Mouse (Mus musculus): Measurements from ENCODE around the gene Srpk2. TPM values are rescaled to one million over a fixed set of nuclear protein-coding genes. Genes with fewer than 3 reads are reported as not detected.

Gene Srpk2
- total and polyA plus RNA-seq, 2 experiments, result 2.9 to 14.5 TPM

- no peaks in the 10 kb centered on the region for H3K4me1 ChIP-seq (ENCODE audit: control insufficient read depth, insufficient read depth, low read length)
- H3K36me3 ChIP-seq (ENCODE audit: control insufficient read depth, insufficient read depth, low read length), result no peaks in the 10 kb centered on the region
- TF ChIP-seq POLR2A (IDR thresholded peaks at IDR 0.05; ENCODE audit: extremely low read depth, insufficient read depth, low read length) (no peak), CTCF (IDR thresholded peaks at IDR 0.05; ENCODE audit: low read depth, low read length) (no peak)
- no peaks in the 10 kb centered on the region for H3K79me2 ChIP-seq (ENCODE audit: control insufficient read depth, insufficient read depth, low read length)
- H3K27ac ChIP-seq (replicated peaks; ENCODE audit: insufficient read depth, low read depth, low read length), result no peak overlapping the region
- H3K27me3 ChIP-seq (ENCODE audit: control insufficient read depth, insufficient read depth, low read length), result no peaks in the 10 kb centered on the region
- no peak for DNase-seq (ENCODE audit: extremely low read depth, low read depth, low spot score)
- H3K9ac ChIP-seq (ENCODE audit: low read depth, low read length), result no peak overlapping the region
- no peak overlapping the region for H3K4me3 ChIP-seq (ENCODE audit: insufficient read depth, low read depth, low read length)
- 92% methylated on average over 5 of the region's 5 CpGs for WGBS
These were observed 26.4 kb downstream of the Srpk2 start for GRCm38 (mm10) chr5:23658017-23658416.

GRCm38 (mm10) chr5:23656590-23656989 is 27.8 kb downstream of the Srpk2 start:
- Histone ChIP-seq H3K36me3 (ENCODE audit: control insufficient read depth, insufficient read depth, low read length) (no peaks in the 10 kb centered on the region), H3K9ac (ENCODE audit: low read depth, low read length) (no peak overlapping the region), H3K27ac (replicated peaks; ENCODE audit: insufficient read depth, low read depth, low read length) (no peak overlapping the region), H3K27me3 (ENCODE audit: control insufficient read depth, insufficient read depth, low read length) (no peaks in the 10 kb centered on the region), H3K4me3 (ENCODE audit: insufficient read depth, low read depth, low read length) (no peak overlapping the region), H3K4me1 (ENCODE audit: control insufficient read depth, insufficient read depth, low read length) (no peaks in the 10 kb centered on the region), H3K79me2 (ENCODE audit: control insufficient read depth, insufficient read depth, low read length) (no peaks in the 10 kb centered on the region)
- WGBS, result 85% methylated on average over 4 of the region's 4 CpGs
- TF ChIP-seq CTCF (IDR thresholded peaks at IDR 0.05; ENCODE audit: low read depth, low read length) (no peak), POLR2A (IDR thresholded peaks at IDR 0.05; ENCODE audit: extremely low read depth, insufficient read depth, low read length) (no peak)
- DNase-seq (ENCODE audit: extremely low read depth, low read depth, low spot score), result peak; percentile 7

GRCm38 (mm10) chr5:23655030-23655429 is 29.4 kb downstream of the Srpk2 start:
- TF ChIP-seq POLR2A (IDR thresholded peaks at IDR 0.05; ENCODE audit: extremely low read depth, insufficient read depth, low read length), result no peak
- no peak for TF ChIP-seq CTCF (IDR thresholded peaks at IDR 0.05; ENCODE audit: low read depth, low read length)
- H3K79me2 ChIP-seq (ENCODE audit: control insufficient read depth, insufficient read depth, low read length), result no peaks in the 10 kb centered on the region
- H3K4me3 ChIP-seq (ENCODE audit: insufficient read depth, low read depth, low read length), result no peak overlapping the region
- WGBS, result 88% methylated on average over 1 of the region's 1 CpGs
- H3K27ac ChIP-seq (replicated peaks; ENCODE audit: insufficient read depth, low read depth, low read length), result no peak overlapping the region
- no peaks in the 10 kb centered on the region for H3K36me3 ChIP-seq (ENCODE audit: control insufficient read depth, insufficient read depth, low read length)
- DNase-seq (ENCODE audit: extremely low read depth, low read depth, low spot score), result no peak
- no peaks in the 10 kb centered on the region for H3K27me3 ChIP-seq (ENCODE audit: control insufficient read depth, insufficient read depth, low read length)
- no peaks in the 10 kb centered on the region for H3K4me1 ChIP-seq (ENCODE audit: control insufficient read depth, insufficient read depth, low read length)
- H3K9ac ChIP-seq (ENCODE audit: low read depth, low read length), result no peak overlapping the region

GRCm38 (mm10) chr5:23652326-23652725 is 32.1 kb downstream of the Srpk2 start:
- Histone ChIP-seq H3K36me3 (ENCODE audit: control insufficient read depth, insufficient read depth, low read length) (no peaks in the 10 kb centered on the region), H3K4me3 (ENCODE audit: insufficient read depth, low read depth, low read length) (no peak overlapping the region), H3K4me1 (ENCODE audit: control insufficient read depth, insufficient read depth, low read length) (no peaks in the 10 kb centered on the region), H3K27me3 (ENCODE audit: control insufficient read depth, insufficient read depth, low read length) (no peaks in the 10 kb centered on the region), H3K27ac (replicated peaks; ENCODE audit: insufficient read depth, low read depth, low read length) (no peak overlapping the region), H3K79me2 (ENCODE audit: control insufficient read depth, insufficient read depth, low read length) (no peaks in the 10 kb centered on the region), H3K9ac (ENCODE audit: low read depth, low read length) (no peak overlapping the region)
- TF ChIP-seq POLR2A (IDR thresholded peaks at IDR 0.05; ENCODE audit: extremely low read depth, insufficient read depth, low read length) (no peak), CTCF (IDR thresholded peaks at IDR 0.05; ENCODE audit: low read depth, low read length) (no peak)
- no peak for DNase-seq (ENCODE audit: extremely low read depth, low read depth, low spot score)
- 82% methylated on average over 7 of the region's 7 CpGs for WGBS

GRCm38 (mm10) chr5:23651786-23652185 is 32.6 kb downstream of the Srpk2 start:
- WGBS, result 92% methylated on average over 3 of the region's 3 CpGs
- H3K36me3 ChIP-seq (ENCODE audit: control insufficient read depth, insufficient read depth, low read length), result no peaks in the 10 kb centered on the region
- no peaks in the 10 kb centered on the region for H3K27me3 ChIP-seq (ENCODE audit: control insufficient read depth, insufficient read depth, low read length)
- no peak for TF ChIP-seq CTCF (IDR thresholded peaks at IDR 0.05; ENCODE audit: low read depth, low read length)
- no peak for TF ChIP-seq POLR2A (IDR thresholded peaks at IDR 0.05; ENCODE audit: extremely low read depth, insufficient read depth, low read length)
- no peak overlapping the region for H3K4me3 ChIP-seq (ENCODE audit: insufficient read depth, low read depth, low read length)
- no peak overlapping the region for H3K9ac ChIP-seq (ENCODE audit: low read depth, low read length)
- no peak overlapping the region for H3K27ac ChIP-seq (replicated peaks; ENCODE audit: insufficient read depth, low read depth, low read length)
- no peaks in the 10 kb centered on the region for H3K79me2 ChIP-seq (ENCODE audit: control insufficient read depth, insufficient read depth, low read length)
- H3K4me1 ChIP-seq (ENCODE audit: control insufficient read depth, insufficient read depth, low read length), result no peaks in the 10 kb centered on the region
- DNase-seq (ENCODE audit: extremely low read depth, low read depth, low spot score), result no peak

GRCm38 (mm10) chr5:23650504-23650903 is 33.9 kb downstream of the Srpk2 start:
- Histone ChIP-seq H3K27ac (replicated peaks; ENCODE audit: insufficient read depth, low read depth, low read length) (no peak overlapping the region), H3K36me3 (ENCODE audit: control insufficient read depth, insufficient read depth, low read length) (no peaks in the 10 kb centered on the region), H3K27me3 (ENCODE audit: control insufficient read depth, insufficient read depth, low read length) (no peaks in the 10 kb centered on the region), H3K4me1 (ENCODE audit: control insufficient read depth, insufficient read depth, low read length) (no peaks in the 10 kb centered on the region), H3K9ac (ENCODE audit: low read depth, low read length) (no peak overlapping the region), H3K4me3 (ENCODE audit: insufficient read depth, low read depth, low read length) (no peak overlapping the region), H3K79me2 (ENCODE audit: control insufficient read depth, insufficient read depth, low read length) (no peaks in the 10 kb centered on the region)
- no peak for DNase-seq (ENCODE audit: extremely low read depth, low read depth, low spot score)
- WGBS, result 91% methylated on average over 3 of the region's 3 CpGs
- no peak for TF ChIP-seq CTCF (IDR thresholded peaks at IDR 0.05; ENCODE audit: low read depth, low read length)
- no peak for TF ChIP-seq POLR2A (IDR thresholded peaks at IDR 0.05; ENCODE audit: extremely low read depth, insufficient read depth, low read length)

All from liver, adult 2 months (tissue).